Mouse (Mus musculus): ENCODE data around the gene Ugt1a9.
"Not testable (repeated sequence)": the region's sequence is repeated elsewhere in the genome, so short reads cannot be mapped to it uniquely, and the experiment has no call there.

DNA sequence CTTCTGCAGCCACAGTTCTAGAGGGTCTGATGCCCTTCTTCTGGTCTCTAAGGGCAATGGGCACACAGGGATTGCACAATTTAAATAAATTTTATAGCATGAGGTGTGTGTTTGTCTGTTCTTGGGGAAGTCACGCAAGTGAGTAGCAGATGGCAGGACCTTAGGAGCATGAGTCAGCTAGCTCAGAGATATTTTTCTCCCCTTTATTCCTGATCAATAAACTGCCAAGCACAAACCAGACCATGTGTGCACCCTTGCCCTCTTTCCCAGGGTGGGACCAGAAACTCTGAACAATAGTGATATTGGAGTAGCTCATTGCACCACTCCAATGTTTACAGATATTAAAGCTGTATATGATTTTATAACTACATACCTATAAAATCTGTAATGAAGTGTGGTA lies 59.6 kb downstream of the Ugt1a9 start:
- TF ChIP-seq CTCF, EP300 (IDR thresholded peaks at IDR 0.05; ENCODE audit: low read depth): not testable (repeated sequence)
